ENCODE assay signal across 8 mouse cellular contexts in the genomic region with DNA sequence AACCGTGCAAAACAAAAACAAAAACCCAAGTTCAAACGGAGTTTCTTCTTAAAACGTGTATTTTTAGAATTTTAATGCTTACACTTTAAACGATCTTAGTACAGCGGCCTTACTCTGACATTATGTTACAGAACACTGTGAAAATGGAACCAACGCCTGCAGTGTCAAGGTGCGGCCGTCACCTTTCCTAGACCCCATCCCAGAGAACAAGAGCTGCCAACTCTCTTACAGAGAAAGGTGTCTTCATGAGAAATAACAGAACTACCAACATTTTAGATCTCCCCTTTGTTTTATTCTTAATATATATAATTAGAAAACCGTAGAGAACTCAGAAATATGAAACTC. TPM values are rescaled to one million over a fixed set of nuclear protein-coding genes. Genes with fewer than 3 reads are reported as not detected.
A peak's percentile ranks its signal among the peaks of the same experiment; 100 is the strongest.
DNase-seq lines count a peak whose midpoint lies in the region; ATAC-seq and TF ChIP-seq lines count a peak whose summit lies in the region.

No protein-coding gene starts in this region.

- 15% methylated on average over 9 of the region's 9 CpGs for WGBS in embryonic facial prominence, embryonic 13.5 days
- WGBS in intestine, embryonic 16.5 days: 15% methylated on average over 9 of the region's 9 CpGs

- H3K9me3 ChIP-seq in embryonic facial prominence, embryonic 13.5 days: no peaks in the 10 kb centered on the region
- H3K9me3 ChIP-seq in intestine, embryonic 16.5 days (ENCODE audit: control insufficient read depth, low read length): no peaks in the 10 kb centered on the region

- no peak for TF ChIP-seq POLR2A in myocyte (IDR thresholded peaks at IDR 0.05; ENCODE audit: insufficient read length, low read depth)

- peak overlapping the region; percentile 76; the same call in 1 of the 2 replicates for H3K9ac ChIP-seq in embryonic facial prominence, embryonic 13.5 days
- peak overlapping the region; percentile 66 for H3K9ac ChIP-seq in intestine, embryonic 16.5 days (ENCODE audit: low read depth, low read length)

- H3K4me1 ChIP-seq in embryonic facial prominence, embryonic 13.5 days: peaks cover 16% of the 10 kb centered on the region
- peaks cover 9% of the 10 kb centered on the region for H3K4me1 ChIP-seq in intestine, embryonic 16.5 days (ENCODE audit: control insufficient read depth, insufficient read depth, low read length)

- TF ChIP-seq CTCF in left cerebral cortex, adult 2 months (IDR thresholded peaks at IDR 0.05): no peak

- no peak for ATAC-seq in embryonic facial prominence, embryonic 13.5 days (ENCODE audit: insufficient number of reproducible peaks, insufficient read depth, low FRiP score, low TSS enrichment, low read depth)
- ATAC-seq in intestine, embryonic 16.5 days: peak; percentile 44
- ATAC-seq in cerebellum, adult (ENCODE audit: insufficient number of reproducible peaks, low FRiP score, low TSS enrichment): no peak

- peaks cover 59% of the 10 kb centered on the region for H3K36me3 ChIP-seq in embryonic facial prominence, embryonic 13.5 days
- peaks cover 22% of the 10 kb centered on the region for H3K36me3 ChIP-seq in intestine, embryonic 16.5 days (ENCODE audit: control insufficient read depth, insufficient read depth, low read length)
- peaks cover 6% of the 10 kb centered on the region for H3K36me3 ChIP-seq in myocyte (ENCODE audit: control insufficient read depth, insufficient read depth)

- intact Hi-C loops in left cerebral cortex, adult 2 months (cut with DNase I): loop anchor here (2.0 to 5.0 kb wide), 2 partner anchors 59 to 227 kb away; a partner anchor contains a TSS
- intact Hi-C loops in left cerebral cortex, postnatal 14 days (cut with DNase I): loop anchor here (5.0 kb wide), 1 partner anchor 212 kb away; no protein-coding TSS in a partner anchor

- H3ac ChIP-seq in myocyte (ENCODE audit: control insufficient read depth, insufficient read length): peak overlapping the region; percentile 2

- peak overlapping the region; percentile 91 for H3K27ac ChIP-seq in left cerebral cortex, adult 2 months
- H3K27ac ChIP-seq in embryonic facial prominence, embryonic 13.5 days: peak overlapping the region; percentile 84
- peak overlapping the region; percentile 34 for H3K27ac ChIP-seq in intestine, embryonic 16.5 days (ENCODE audit: low read length)

- H3K4me2 ChIP-seq in embryonic facial prominence, embryonic 13.5 days: peak overlapping the region; percentile 83
- H3K4me2 ChIP-seq in intestine, embryonic 16.5 days (ENCODE audit: low read depth, low read length): peak overlapping the region; percentile 90
- H3K4me2 ChIP-seq in myocyte (ENCODE audit: low read depth): peak overlapping the region; percentile 97

- H3K79me2 ChIP-seq in myocyte (ENCODE audit: control insufficient read depth, insufficient read depth): peaks cover 17% of the 10 kb centered on the region

- no peaks in the 10 kb centered on the region for H3K27me3 ChIP-seq in embryonic facial prominence, embryonic 13.5 days
- no peaks in the 10 kb centered on the region for H3K27me3 ChIP-seq in intestine, embryonic 16.5 days (replicated peaks; ENCODE audit: control insufficient read depth, insufficient read depth, low read length)
- no peaks in the 10 kb centered on the region for H3K27me3 ChIP-seq in myocyte (ENCODE audit: control insufficient read depth, insufficient read depth, insufficient read length)

- peak overlapping the region; percentile 88 for H3K4me3 ChIP-seq in left cerebral cortex, adult 2 months
- peak overlapping the region; percentile 72 for H3K4me3 ChIP-seq in embryonic facial prominence, embryonic 13.5 days
- H3K4me3 ChIP-seq in intestine, embryonic 16.5 days (ENCODE audit: low read length): peak overlapping the region; percentile 67
- peak overlapping the region; percentile 95 for H3K4me3 ChIP-seq in myocyte

- no peak for DNase-seq in left cerebral cortex, adult 2 months (ENCODE audit: extremely low spot score in 1 of 2, low spot score in 2 of 2)
- no peak for DNase-seq in left cerebral cortex, postnatal 14 days (ENCODE audit: low spot score in 2 of 2)
- no peak for DNase-seq in ovary, postnatal 10 days (ENCODE audit: low spot score)
- no peak for DNase-seq in embryo, embryonic 10.5 days (ENCODE audit: low spot score)

TF ChIP-seq in myocyte, 11 proteins besides CTCF, POLR2A, EP300 and RAD21:
- TF ChIP-seq TCF3 (IDR thresholded peaks at IDR 0.05; ENCODE audit: insufficient read length, low read depth): no peak

RNA-seq across cellular contexts. Expression of a gene that starts 0.4 kb away (rescaled TPM):
- 10 to 100 TPM; 19.6 to 19.7 TPM for total RNA-seq in left cerebral cortex, adult 2 months (2021)
- total RNA-seq in left cerebral cortex, postnatal 14 days (2021): 10 to 100 TPM; 16.4 to 17.3 TPM
- 19.4 and 20.4 TPM in 2 replicates for polyA plus RNA-seq in embryonic facial prominence, embryonic 13.5 days (2015; fragmentation: Nextera tagmentation; extraction: Ambion mirVana)
- 15.5 TPM in 2 replicates for polyA plus RNA-seq in intestine, embryonic 16.5 days (2015; fragmentation: Nextera tagmentation; extraction: Ambion mirVana)
- 22.1 TPM for polyA plus RNA-seq in myocyte (2012; fragmentation: generic; extraction: Trizol)

RNA-seq across cellular contexts. Expression of a gene that starts 15.8 kb away (rescaled TPM):
- total RNA-seq in left cerebral cortex, adult 2 months (2021): 100 to 1,000 TPM; 104 TPM
- 100 to 1,000 TPM; 109 to 115 TPM for total RNA-seq in left cerebral cortex, postnatal 14 days (2021)
- 35.3 and 38.9 TPM in 2 replicates for polyA plus RNA-seq in embryonic facial prominence, embryonic 13.5 days (2015; fragmentation: Nextera tagmentation; extraction: Ambion mirVana)
- 43.8 and 45.7 TPM in 2 replicates for polyA plus RNA-seq in intestine, embryonic 16.5 days (2015; fragmentation: Nextera tagmentation; extraction: Ambion mirVana)
- 73.6 TPM for polyA plus RNA-seq in myocyte (2012; fragmentation: generic; extraction: Trizol)

RNA-seq across cellular contexts. Expression of a gene that starts 59.1 kb away (rescaled TPM):
- total RNA-seq in left cerebral cortex, adult 2 months (2021): 10 to 100 TPM; 86.7 to 88.6 TPM
- 10 to 100 TPM; 75.2 to 86.8 TPM for total RNA-seq in left cerebral cortex, postnatal 14 days (2021)
- polyA plus RNA-seq in embryonic facial prominence, embryonic 13.5 days (2015; fragmentation: Nextera tagmentation; extraction: Ambion mirVana): 12.0 and 14.5 TPM in 2 replicates
- polyA plus RNA-seq in intestine, embryonic 16.5 days (2015; fragmentation: Nextera tagmentation; extraction: Ambion mirVana): 3.3 and 4.9 TPM in 2 replicates
- polyA plus RNA-seq in myocyte (2012; fragmentation: generic; extraction: Trizol): 24.6 TPM

Comparison
In these comparisons a context has a peak if more than half of its experiments do, and no peak if none do; other contexts are left out.
1. H3K27ac ChIP-seq: peak in every context shown above with its lines; median percentile 91 in left cerebral cortex, adult 2 months; 84 in embryonic facial prominence, embryonic 13.5 days; 34 in intestine, embryonic 16.5 days.